Comparison of ENCODE assay signal across 8 mouse cellular contexts in genomic region chr17:45805471-45806082, GRCm38 (mm10).
DNase-seq lines count a peak whose midpoint lies in the region; ATAC-seq and TF ChIP-seq lines count a peak whose summit lies in the region.

No protein-coding gene starts in this region.

- TF ChIP-seq CTCF in left cerebral cortex, adult 2 months (IDR thresholded peaks at IDR 0.05): peak; percentile 49

- peaks cover 21% of the 10 kb centered on the region for H3K4me1 ChIP-seq in hindbrain, embryonic 13.5 days (replicated peaks)
- peaks cover 28% of the 10 kb centered on the region for H3K4me1 ChIP-seq in limb, embryonic 15.5 days

- intact Hi-C loops in left cerebral cortex, adult 2 months (cut with DNase I): loop anchor here (5.0 kb wide), 1 partner anchor 33 kb away; no protein-coding TSS in a partner anchor

- 2% methylated on average over 34 of the region's 35 CpGs for WGBS in hindbrain, embryonic 13.5 days
- WGBS in limb, embryonic 15.5 days: 5% methylated on average over 34 of the region's 35 CpGs

- DNase-seq in left cerebral cortex, adult 2 months (ENCODE audit: extremely low spot score in 1 of 2, low spot score in 2 of 2): no peak
- DNase-seq in left cerebral cortex, adult 9 months (ENCODE audit: low spot score in 2 of 2): no peak
- DNase-seq in embryo, embryonic 10.5 days (ENCODE audit: low spot score): peak; percentile 57
- peak; percentile 68 for DNase-seq in retina, embryonic 14.5 days (ENCODE audit: low spot score)
- DNase-seq in urinary bladder, postnatal 14 days (ENCODE audit: low spot score): no peak
- DNase-seq in urinary bladder, postnatal 36 days (ENCODE audit: low spot score in 2 of 2): no peak

- H3K36me3 ChIP-seq in hindbrain, embryonic 13.5 days: no peaks in the 10 kb centered on the region
- no peaks in the 10 kb centered on the region for H3K36me3 ChIP-seq in limb, embryonic 15.5 days

- H3K27ac ChIP-seq in left cerebral cortex, adult 2 months: no peak overlapping the region
- no peak overlapping the region for H3K27ac ChIP-seq in hindbrain, embryonic 13.5 days
- H3K27ac ChIP-seq in limb, embryonic 15.5 days: no peak overlapping the region; the same call in 1 of the 2 replicates

- no peak for ATAC-seq in hindbrain, embryonic 13.5 days (ENCODE audit: low FRiP score)
- peak; percentile 41; the same call in 1 of the 2 replicates for ATAC-seq in limb, embryonic 15.5 days (ENCODE audit: insufficient number of reproducible peaks, low FRiP score, low TSS enrichment, low read depth)

- H3K9ac ChIP-seq in hindbrain, embryonic 13.5 days: peak overlapping the region; percentile 56; the same call in 1 of the 2 replicates
- H3K9ac ChIP-seq in limb, embryonic 15.5 days: no peak overlapping the region

- H3K4me2 ChIP-seq in hindbrain, embryonic 13.5 days: peak overlapping the region; percentile 30
- peak overlapping the region; percentile 30 for H3K4me2 ChIP-seq in limb, embryonic 15.5 days

- no peak overlapping the region for H3K4me3 ChIP-seq in left cerebral cortex, adult 2 months
- no peak overlapping the region for H3K4me3 ChIP-seq in hindbrain, embryonic 13.5 days
- H3K4me3 ChIP-seq in limb, embryonic 15.5 days: no peak overlapping the region

- H3K9me3 ChIP-seq in hindbrain, embryonic 13.5 days: no peaks in the 10 kb centered on the region
- no peaks in the 10 kb centered on the region for H3K9me3 ChIP-seq in limb, embryonic 15.5 days

- peaks cover 29% of the 10 kb centered on the region for H3K27me3 ChIP-seq in hindbrain, embryonic 13.5 days
- H3K27me3 ChIP-seq in limb, embryonic 15.5 days: peaks cover 17% of the 10 kb centered on the region

Comparison
In these comparisons a context has a peak if more than half of its experiments do, and no peak if none do; other contexts are left out.
1. DNase-seq: peak in embryo, embryonic 10.5 days (single experiment) and retina, embryonic 14.5 days (single experiment); none in left cerebral cortex, adult 2 months (0 of 2), left cerebral cortex, adult 9 months (0 of 2), urinary bladder, postnatal 14 days (single experiment) and urinary bladder, postnatal 36 days (0 of 2).